Mouse (Mus musculus): ENCODE measurements around the gene Zfp786. TPM values are rescaled to one million over a fixed set of nuclear protein-coding genes. Genes with fewer than 3 reads are reported as not detected.

Gene Zfp786
- polyA plus RNA-seq, 1 experiment from 2014 or later, result 5.6 TPM

- Histone ChIP-seq H3K27ac (no peak overlapping the region), H3K4me2 (replicated peaks) (no peak overlapping the region), H3K9ac (no peak overlapping the region), H3K4me3 (no peak overlapping the region), H3K36me3 (peaks cover 57% of the 10 kb centered on the region), H3K9me3 (no peaks in the 10 kb centered on the region), H3K4me1 (no peaks in the 10 kb centered on the region), H3K27me3 (no peaks in the 10 kb centered on the region)
- no peak for ATAC-seq (ENCODE audit: low FRiP score, low read depth)
- 93% methylated on average over 23 of the region's 23 CpGs for WGBS
Observed at GRCm38 (mm10) chr6:47819626-47820325, 10.9 kb downstream of the Zfp786 start.

- 0 out of 2 replicates have a peak, but pooled peaks cover 6% of the 10 kb centered on the region for H3K4me1 ChIP-seq
- ATAC-seq (ENCODE audit: low FRiP score, low read depth), result no peak
- H3K27me3 ChIP-seq, result no peaks in the 10 kb centered on the region
- H3K4me2 ChIP-seq (replicated peaks), result no peak overlapping the region
- no peak overlapping the region for H3K4me3 ChIP-seq
- no peak overlapping the region for H3K9ac ChIP-seq
- peaks cover 46% of the 10 kb centered on the region for H3K36me3 ChIP-seq
- WGBS, result 94% methylated on average over 8 of the region's 8 CpGs
- H3K9me3 ChIP-seq, result no peaks in the 10 kb centered on the region
- H3K27ac ChIP-seq, result no peak overlapping the region
Observed at GRCm38 (mm10) chr6:47818721-47819120, 11.9 kb downstream of the Zfp786 start.

- ATAC-seq (ENCODE audit: low FRiP score, low read depth), result no peak
- 86% methylated on average over 1 of the region's 1 CpGs for WGBS
Observed at GRCm38 (mm10) chr6:47816151-47816550, 14.5 kb downstream of the Zfp786 start.

GRCm38 (mm10) chr6:47813257-47813878, 17.3 kb downstream of the Zfp786 start, which contains the start of gene Pdia4:
Gene Pdia4, minus strand, starts transcription at chr6:47813430.
- ATAC-seq (ENCODE audit: low FRiP score, low read depth), result peak; percentile 100

More at GRCm38 (mm10) chr6:47816151-47816550, 14.5 kb downstream of the Zfp786 start:
- Histone ChIP-seq H3K9ac (no peak overlapping the region), H3K4me1 (peaks cover 17% of the 10 kb centered on the region), H3K27ac (no peak overlapping the region), H3K4me2 (replicated peaks) (no peak overlapping the region), H3K4me3 (no peak overlapping the region), H3K36me3 (peaks cover 29% of the 10 kb centered on the region), H3K27me3 (no peaks in the 10 kb centered on the region), H3K9me3 (no peaks in the 10 kb centered on the region)

GRCm38 (mm10) chr6:47812271-47812915, 18.3 kb downstream of the Zfp786 start:
- Histone ChIP-seq H3K4me2 (replicated peaks) (peak overlapping the region; percentile 95), H3K36me3 (peaks cover 15% of the 10 kb centered on the region), H3K27ac (peak overlapping the region; percentile 94), H3K27me3 (no peaks in the 10 kb centered on the region), H3K4me1 (peaks cover 35% of the 10 kb centered on the region), H3K4me3 (peak overlapping the region; percentile 82), H3K9me3 (no peaks in the 10 kb centered on the region), H3K9ac (peak overlapping the region; percentile 93)
- ATAC-seq (ENCODE audit: low FRiP score, low read depth), result no peak
- under 1% methylated on average over 17 of the region's 17 CpGs for WGBS

More at GRCm38 (mm10) chr6:47813257-47813878, 17.3 kb downstream of the Zfp786 start, which contains the start of gene Pdia4:
- Histone ChIP-seq H3K4me3 (peak within 1 kb of the TSS; percentile 82), H3K27ac (peak within 1 kb of the TSS; percentile 94), H3K36me3 (peaks cover 12% of the 10 kb centered on the region), H3K9me3 (no peaks in the 10 kb centered on the region), H3K4me1 (peaks cover 35% of the 10 kb centered on the region), H3K27me3 (no peaks in the 10 kb centered on the region), H3K4me2 (replicated peaks) (peak within 1 kb of the TSS; percentile 95), H3K9ac (peak within 1 kb of the TSS; percentile 93)
- under 1% methylated on average over 44 of the region's 44 CpGs for WGBS

GRCm38 (mm10) chr6:47811324-47811723, 19.3 kb downstream of the Zfp786 start:
- no peak for ATAC-seq (ENCODE audit: low FRiP score, low read depth)
- Histone ChIP-seq H3K9me3 (no peaks in the 10 kb centered on the region), H3K4me2 (replicated peaks) (peak overlapping the region; percentile 95), H3K36me3 (peaks cover 22% of the 10 kb centered on the region), H3K4me3 (peak overlapping the region; percentile 82), H3K4me1 (peaks cover 35% of the 10 kb centered on the region), H3K9ac (peak overlapping the region; percentile 93), H3K27ac (no peak overlapping the region), H3K27me3 (no peaks in the 10 kb centered on the region)
- WGBS, result 60% methylated on average over 5 of the region's 5 CpGs

- H3K36me3 ChIP-seq, result peaks cover 33% of the 10 kb centered on the region
- H3K27ac ChIP-seq, result no peak overlapping the region
- peak overlapping the region; percentile 32 for H3K4me2 ChIP-seq (replicated peaks)
- ATAC-seq (ENCODE audit: low FRiP score, low read depth), result no peak
- H3K9ac ChIP-seq, result 0 out of 2 replicates have a peak overlapping the region, but pooled peaks have one; percentile 26
- WGBS, result 83% methylated on average over 2 of the region's 2 CpGs
- peak overlapping the region; percentile 8 for H3K4me3 ChIP-seq
- no peaks in the 10 kb centered on the region for H3K27me3 ChIP-seq
- no peaks in the 10 kb centered on the region for H3K9me3 ChIP-seq
- peaks cover 35% of the 10 kb centered on the region for H3K4me1 ChIP-seq
Observed at GRCm38 (mm10) chr6:47810181-47810580, 20.5 kb downstream of the Zfp786 start.

- peaks cover 30% of the 10 kb centered on the region for H3K4me1 ChIP-seq
- no peak overlapping the region for H3K27ac ChIP-seq
- H3K36me3 ChIP-seq, result peaks cover 44% of the 10 kb centered on the region
- no peaks in the 10 kb centered on the region for H3K27me3 ChIP-seq
- H3K4me2 ChIP-seq (replicated peaks), result 0 out of 2 replicates have a peak overlapping the region, but pooled peaks have one; percentile 3
- H3K9me3 ChIP-seq, result no peaks in the 10 kb centered on the region
- H3K9ac ChIP-seq, result no peak overlapping the region
- 75% methylated on average over 4 of the region's 4 CpGs for WGBS
- no peak overlapping the region for H3K4me3 ChIP-seq
- ATAC-seq (ENCODE audit: low FRiP score, low read depth), result no peak
Observed at GRCm38 (mm10) chr6:47809053-47809452, 21.6 kb downstream of the Zfp786 start.

GRCm38 (mm10) chr6:47808545-47808944, 22.1 kb downstream of the Zfp786 start:
- no peak overlapping the region for H3K4me3 ChIP-seq
- no peaks in the 10 kb centered on the region for H3K9me3 ChIP-seq
- no peak overlapping the region for H3K9ac ChIP-seq
- peaks cover 30% of the 10 kb centered on the region for H3K4me1 ChIP-seq
- no peak overlapping the region for H3K27ac ChIP-seq
- peaks cover 49% of the 10 kb centered on the region for H3K36me3 ChIP-seq
- no peak for ATAC-seq (ENCODE audit: low FRiP score, low read depth)
- H3K4me2 ChIP-seq (replicated peaks), result no peak overlapping the region
- 92% methylated on average over 5 of the region's 5 CpGs for whole genome bisulfite sequencing
- no peaks in the 10 kb centered on the region for H3K27me3 ChIP-seq

- Histone ChIP-seq H3K9ac (no peak overlapping the region), H3K4me2 (replicated peaks) (no peak overlapping the region), H3K27ac (no peak overlapping the region), H3K27me3 (no peaks in the 10 kb centered on the region), H3K4me1 (peaks cover 30% of the 10 kb centered on the region), H3K9me3 (no peaks in the 10 kb centered on the region), H3K36me3 (peaks cover 61% of the 10 kb centered on the region), H3K4me3 (no peak overlapping the region)
- ATAC-seq (ENCODE audit: low FRiP score, low read depth), result no peak
- 87% methylated on average over 2 of the region's 2 CpGs for WGBS
Observed at GRCm38 (mm10) chr6:47807419-47807818, 23.2 kb downstream of the Zfp786 start.

- Histone ChIP-seq H3K36me3 (peaks cover 80% of the 10 kb centered on the region), H3K27me3 (no peaks in the 10 kb centered on the region), H3K4me1 (peaks cover 14% of the 10 kb centered on the region), H3K27ac (no peak overlapping the region), H3K9me3 (no peaks in the 10 kb centered on the region), H3K4me2 (replicated peaks) (no peak overlapping the region), H3K9ac (no peak overlapping the region), H3K4me3 (no peak overlapping the region)
- no peak for ATAC-seq (ENCODE audit: low FRiP score, low read depth)
- WGBS, result 81% methylated on average over 2 of the region's 2 CpGs
Observed at GRCm38 (mm10) chr6:47805520-47805919, 25.1 kb downstream of the Zfp786 start.

GRCm38 (mm10) chr6:47799079-47799478, 31.6 kb downstream of the Zfp786 start:
- Histone ChIP-seq H3K4me2 (replicated peaks) (no peak overlapping the region), H3K4me3 (no peak overlapping the region), H3K27ac (no peak overlapping the region), H3K9ac (no peak overlapping the region), H3K36me3 (peaks cover 98% of the 10 kb centered on the region), H3K4me1 (no peaks in the 10 kb centered on the region), H3K27me3 (no peaks in the 10 kb centered on the region), H3K9me3 (no peaks in the 10 kb centered on the region)
- WGBS, result 57% methylated on average over 6 of the region's 6 CpGs
- ATAC-seq (ENCODE audit: low FRiP score, low read depth), result peak; percentile 75

All from limb, embryonic 13.5 days (tissue).